Mouse (Mus musculus) CH12.LX (cell line): ENCODE measurements around the gene Jag2. TPM values are rescaled to one million over a fixed set of nuclear protein-coding genes. Genes with fewer than 3 reads are reported as not detected.

ENCODE experiments used
- DNase-seq: peaks from one replicate; pipeline ENCODE4 v3.0.0-alpha.2; 2013; ENCODE audit errors: extremely low read depth
- H3K27ac ChIP-seq: 2 replicates; pipeline ENCODE4 v1.5.1; 2012; ENCODE audit warnings: low read depth, mild to moderate bottlenecking, control low read depth, moderate library complexity; ENCODE audit not compliant: insufficient read depth
- H3K27me3 ChIP-seq: replicated peaks from 2 replicates; pipeline ENCODE3; 2012; ENCODE audit warnings: inconsistent platforms
- H3K36me3 ChIP-seq, 2 experiments: replicated peaks in 1 of 2; 2 replicates each; pipeline versions ENCODE3 to v1.6.1; 2012; ENCODE audit warnings: inconsistent platforms in 1 of 2, low read length in 1 of 2, mild to moderate bottlenecking in 1 of 2, mixed read lengths in 1 of 2, moderate library complexity in 1 of 2; ENCODE audit not compliant: control insufficient read depth in 1 of 2, insufficient read depth in 1 of 2
- H3K4me1 ChIP-seq, 2 experiments: 2 replicates each; pipeline ENCODE4 v1.6.1; 2012; ENCODE audit warnings: inconsistent platforms in 1 of 2, moderate library complexity in 1 of 2; ENCODE audit not compliant: insufficient read depth in 2 of 2, control insufficient read depth in 1 of 2
- H3K4me2 ChIP-seq: 2 replicates; pipeline ENCODE4 v1.6.1; 2012; ENCODE audit warnings: low read depth, mild to moderate bottlenecking, control low read depth; ENCODE audit not compliant: poor library complexity, insufficient read depth, severe bottlenecking
- H3K4me3 ChIP-seq, 3 experiments: fragments of 150-350 bp in 1 of 3; sonication (generic) in 1 of 3; replicated peaks in 1 of 3; 2 replicates each; pipeline versions ENCODE3 to v1.5.1; 2011 to 2012; ENCODE audit warnings: low read depth in 2 of 3, low read length in 2 of 3, mild to moderate bottlenecking in 2 of 3, moderate library complexity in 2 of 3, control low read depth in 1 of 3, improper control_type of control experiment in 1 of 3, inconsistent platforms in 1 of 3, mixed read lengths in 1 of 3; ENCODE audit not compliant: poor library complexity in 1 of 3
- H3K79me2 ChIP-seq: replicated peaks from 2 replicates; pipeline ENCODE4 v1.6.1; 2012; ENCODE audit warnings: mild to moderate bottlenecking, moderate library complexity; ENCODE audit not compliant: control insufficient read depth, poor library complexity, insufficient read depth, severe bottlenecking; ENCODE audit errors: extremely low read depth
- H3K9ac ChIP-seq: 2 replicates; pipeline ENCODE4 v1.6.1; 2012; ENCODE audit warnings: low read depth, mild to moderate bottlenecking, control low read depth, moderate library complexity; ENCODE audit not compliant: insufficient read depth
- H3K9me3 ChIP-seq: replicated peaks from 2 replicates; pipeline ENCODE3; 2012; ENCODE audit warnings: low read length, inconsistent platforms, mixed read lengths
- BHLHE40 ChIP-seq: IDR thresholded peaks from 2 replicates; pipeline ENCODE4 v1.6.1; 2011; ENCODE audit warnings: mild to moderate bottlenecking, low read depth, low read length, improper control_type of control experiment
- CHD2 ChIP-seq: IDR thresholded peaks from 2 replicates; pipeline ENCODE4 v1.6.1; 2011; ENCODE audit warnings: low read length, improper control_type of control experiment
- CTCF ChIP-seq, 2 experiments: IDR thresholded peaks in 1 of 2; conservative IDR thresholded peaks in 1 of 2; 2 replicates each; pipeline ENCODE4 v1.5.1; 2011 to 2012; ENCODE audit warnings: low read depth in 2 of 2, low read length in 2 of 2, improper control_type of control experiment in 1 of 2, inconsistent platforms in 1 of 2, mild to moderate bottlenecking in 1 of 2, moderate library complexity in 1 of 2
- E2F4 ChIP-seq: IDR thresholded peaks from 2 replicates; pipeline ENCODE4 v1.6.1; 2011; ENCODE audit warnings: low read depth, low read length, improper control_type of control experiment; ENCODE audit not compliant: insufficient replicate concordance
- ELF1 ChIP-seq: IDR thresholded peaks from 2 replicates; pipeline ENCODE4 v1.6.1; 2014; ENCODE audit warnings: low read depth, mild to moderate bottlenecking, inconsistent platforms, low read length, improper control_type of control experiment
- IRF4 ChIP-seq: IDR thresholded peaks from 2 replicates; pipeline ENCODE4 v1.6.1; 2014; ENCODE audit warnings: low read depth, mild to moderate bottlenecking, inconsistent platforms, low read length, improper control_type of control experiment
- JUN ChIP-seq: IDR thresholded peaks from 2 replicates; pipeline ENCODE4 v1.6.1; 2011; ENCODE audit warnings: low read depth, mild to moderate bottlenecking, low read length, improper control_type of control experiment, moderate library complexity; ENCODE audit not compliant: insufficient read depth
- MAX ChIP-seq: IDR thresholded peaks from 2 replicates; pipeline ENCODE4 v1.6.1; 2011; ENCODE audit warnings: low read length, improper control_type of control experiment
- MAZ ChIP-seq: IDR thresholded peaks from 2 replicates; pipeline ENCODE4 v1.6.1; 2012; ENCODE audit warnings: low read depth, mild to moderate bottlenecking, inconsistent platforms, low read length, improper control_type of control experiment, moderate library complexity
- MXI1 ChIP-seq: IDR thresholded peaks from 2 replicates; pipeline ENCODE4 v1.6.1; 2011; ENCODE audit warnings: mild to moderate bottlenecking, low read depth, low read length, improper control_type of control experiment
- NELFE ChIP-seq: IDR thresholded peaks from 2 replicates; pipeline ENCODE4 v1.6.1; 2011; ENCODE audit warnings: low read depth, low read length, improper control_type of control experiment
- NRF1 ChIP-seq: IDR thresholded peaks from 2 replicates; pipeline ENCODE4 v1.6.1; 2014; ENCODE audit warnings: low read depth, mild to moderate bottlenecking, inconsistent platforms, low read length, improper control_type of control experiment, moderate library complexity
- POLR2A ChIP-seq: IDR thresholded peaks from 2 replicates; pipeline ENCODE4 v1.6.1; 2011; ENCODE audit warnings: low read depth, mild to moderate bottlenecking, improper control_type of control experiment, low read length
- RAD21 ChIP-seq: IDR thresholded peaks from 2 replicates; pipeline ENCODE4 v1.6.1; 2011; ENCODE audit warnings: low read depth, mild to moderate bottlenecking, low read length, improper control_type of control experiment, moderate library complexity
- RCOR1 ChIP-seq: conservative IDR thresholded peaks from 2 replicates; pipeline ENCODE4 v1.6.1; 2012; ENCODE audit warnings: low read depth, mild to moderate bottlenecking, inconsistent platforms, low read length, improper control_type of control experiment
- SIN3A ChIP-seq: IDR thresholded peaks from 2 replicates; pipeline ENCODE4 v1.6.1; 2012; ENCODE audit warnings: low read length, improper control_type of control experiment, inconsistent platforms
- SMC3 ChIP-seq: IDR thresholded peaks from 2 replicates; pipeline ENCODE4 v1.6.1; 2011; ENCODE audit warnings: low read depth, low read length, improper control_type of control experiment
- USF1 ChIP-seq: IDR thresholded peaks from 2 replicates; pipeline ENCODE4 v1.6.1; 2014; ENCODE audit warnings: low read depth, mild to moderate bottlenecking, inconsistent platforms, low read length, improper control_type of control experiment
- ZKSCAN1 ChIP-seq: IDR thresholded peaks from 2 replicates; pipeline ENCODE4 v1.6.1; 2012; ENCODE audit warnings: low read depth, inconsistent platforms, low read length, improper control_type of control experiment, borderline replicate concordance
- ZMIZ1 ChIP-seq: IDR thresholded peaks from 2 replicates; pipeline ENCODE4 v1.6.1; 2012; ENCODE audit warnings: low read depth, mild to moderate bottlenecking, inconsistent platforms, low read length, improper control_type of control experiment
- dilution Hi-C: fragments of 300-500 bp; cut with MboI; formaldehyde crosslinking; loops from 2 replicates; pipeline ENCODE4 v1.14.3; 2020; ENCODE audit warnings: low sequenced_read_pairs; ENCODE audit not compliant: extremely low pct_unique_long_range_greater_than_20kb, extremely low pct_ligation_motif_present
- in situ Hi-C: fragments of 300-500 bp; cut with MboI; formaldehyde crosslinking; loops from 3 replicates; pipeline ENCODE4 v1.14.3; 2019; ENCODE audit warnings: low sequenced_read_pairs, low pct_ligation_motif_present, low pct_unique_long_range_greater_than_20kb, mixed read lengths
- polyA plus RNA-seq: library from polyadenylated mRNA; unstranded; fragments of >175 nt; gene quantifications from 2 replicates; pipeline ENCODE4 v1.2.1, GENCODE M21; 2012; ENCODE audit warnings: low read depth; ENCODE audit not compliant: insufficient read length
- total RNA-seq, 2 experiments: library from RNA; depleted of rRNA; stranded (reverse); fragments of 300-350 nt in 1 of 2; fragments of >200 nt in 1 of 2; gene quantifications; 2 replicates each; pipeline ENCODE4 v1.2.3; 2012 to 2014

Gene Jag2
- 3.8 and 7.6 TPM in 2 replicates for total RNA-seq (2012; rRNA removed)
- total RNA-seq (2014; rRNA removed): 0.34 and 0.69 TPM in 2 replicates
- polyA plus RNA-seq: 0.59 and 0.80 TPM in 2 replicates

DNA sequence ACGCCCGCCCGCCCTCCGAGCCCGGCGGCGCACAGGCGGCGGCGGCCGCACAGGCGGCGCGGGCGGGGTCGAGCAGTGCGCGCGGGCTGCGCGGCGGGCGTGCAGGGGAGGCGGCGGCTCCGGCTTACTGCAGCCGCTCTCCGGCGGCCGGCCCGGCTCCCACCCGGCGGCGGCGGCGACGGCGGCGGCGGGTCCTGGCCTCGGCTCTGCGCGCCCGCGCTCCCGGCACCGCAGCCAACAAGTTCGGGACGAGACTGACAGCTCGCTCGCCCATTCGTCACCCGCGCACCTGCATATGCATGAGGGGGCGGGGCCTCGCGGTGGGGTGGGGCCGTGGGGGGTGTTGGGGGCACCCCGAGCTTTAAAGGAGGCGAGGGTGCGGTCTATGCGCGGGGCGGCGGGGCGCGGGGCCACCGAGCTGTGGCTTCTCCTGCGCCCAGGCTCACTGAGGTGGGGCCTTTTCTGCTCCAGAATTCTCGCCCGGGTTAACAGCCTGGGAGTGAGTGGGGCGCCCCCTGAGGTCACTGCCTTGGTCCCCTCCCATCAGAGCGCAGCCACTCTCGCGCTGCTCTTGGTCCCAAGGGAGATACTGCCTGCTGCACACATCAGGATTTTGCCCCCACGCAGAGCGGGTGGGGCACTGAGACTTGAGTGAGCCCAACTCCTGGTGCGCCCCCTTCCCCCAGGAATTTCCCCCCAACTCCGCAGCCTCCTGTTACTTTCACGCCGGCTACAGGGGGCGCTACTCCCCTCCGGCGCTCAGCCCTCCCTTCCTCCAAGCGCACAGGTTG is at the start of gene Jag2:
Gene Jag2 (minus strand): TSS at position 215 of the 791 bp plus-strand sequence.
- no peak within 1 kb of the TSS for H3K27ac ChIP-seq
- no peak for DNase-seq
- H3K79me2 ChIP-seq: no peaks in the 10 kb centered on the region
- dilution Hi-C loops (no loop called here), in situ Hi-C loops (no loop called here)
- H3K4me2 ChIP-seq: peak within 1 kb of the TSS; percentile 87
- H3K4me3 ChIP-seq: peak within 1 kb of the TSS in 1 of 3 experiments; percentile 52
- peaks cover 0 to 2% of the 10 kb centered on the region in 2 experiments for H3K36me3 ChIP-seq
- TF ChIP-seq ZKSCAN1: no peak
- peak; percentile 55; the same call in 1 of the 2 replicates for TF ChIP-seq MAZ
- 0 out of 2 replicates have a peak, but pooled peaks have one; percentile 22 for TF ChIP-seq NRF1
- TF ChIP-seq NELFE: no peak
- TF ChIP-seq CTCF (conservative IDR thresholded peaks at IDR 0.05 in 1 of 2, IDR thresholded peaks at IDR 0.05 in 1 of 2; ENCODE audit: low read depth in 2 of 2, low read length in 2 of 2): peak in 1 of 2 experiments; percentile 58; a peak in 2 of 4 replicates
- TF ChIP-seq POLR2A: no peak
- peaks cover 48% of the 10 kb centered on the region for H3K27me3 ChIP-seq
- H3K4me1 ChIP-seq: peaks cover 10 to 17% of the 10 kb centered on the region in 2 experiments
- H3K9me3 ChIP-seq: peaks cover 12% of the 10 kb centered on the region
- H3K9ac ChIP-seq: no peak within 1 kb of the TSS; the same call in 1 of the 2 replicates

DNA sequence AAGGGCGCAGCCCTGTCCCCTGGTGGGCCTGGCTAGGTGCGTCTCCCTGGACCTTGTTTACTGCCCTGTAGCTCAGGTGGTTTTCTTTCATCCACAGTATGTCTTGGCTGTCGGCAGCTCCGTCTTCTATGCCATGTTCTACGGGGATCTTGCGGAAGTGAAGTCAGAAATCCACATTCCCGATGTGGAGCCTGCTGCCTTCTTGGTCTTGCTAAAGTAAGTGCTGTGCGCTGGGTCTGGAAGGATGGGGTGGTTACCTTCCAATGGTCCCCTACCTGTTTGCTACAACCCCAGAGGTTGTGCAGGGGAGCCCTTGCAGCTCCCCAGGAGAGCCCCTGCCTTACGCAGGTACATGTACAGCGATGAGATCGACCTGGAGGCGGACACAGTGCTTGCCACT is 47.6 kb upstream of the Jag2 start:
- H3K9me3 ChIP-seq: no peaks in the 10 kb centered on the region
- peak overlapping the region; percentile 80 for H3K9ac ChIP-seq
- H3K4me2 ChIP-seq: peak overlapping the region; percentile 45; the same call in 1 of the 2 replicates
- H3K27ac ChIP-seq: no peak overlapping the region
- dilution Hi-C loops: no loop called here
- TF ChIP-seq CHD2 (no peak), BHLHE40 (no peak), ELF1 (no peak), POLR2A (no peak), JUN (no peak), IRF4 (no peak), MAX (no peak), MXI1 (no peak), SMC3 (no peak), RCOR1 (no peak), USF1 (no peak), E2F4 (no peak), RAD21 (no peak), ZMIZ1 (no peak), NRF1 (no peak), SIN3A (no peak)
- TF ChIP-seq, all 38 proteins: peak for 0
- no peaks in the 10 kb centered on the region for H3K27me3 ChIP-seq
- H3K79me2 ChIP-seq: no peaks in the 10 kb centered on the region
- H3K36me3 ChIP-seq: peaks cover 56 to 83% of the 10 kb centered on the region in 2 experiments
- H3K4me3 ChIP-seq: peak overlapping the region; percentile 59 to 78 (median 68)
- peaks cover 0 to 16% of the 10 kb centered on the region in 2 experiments; a peak in 3 of 4 replicates for H3K4me1 ChIP-seq
- DNase-seq: no peak
- in situ Hi-C loops: no loop called here
